ENCODE assay signal across 8 mouse cellular contexts in the genomic region with DNA sequence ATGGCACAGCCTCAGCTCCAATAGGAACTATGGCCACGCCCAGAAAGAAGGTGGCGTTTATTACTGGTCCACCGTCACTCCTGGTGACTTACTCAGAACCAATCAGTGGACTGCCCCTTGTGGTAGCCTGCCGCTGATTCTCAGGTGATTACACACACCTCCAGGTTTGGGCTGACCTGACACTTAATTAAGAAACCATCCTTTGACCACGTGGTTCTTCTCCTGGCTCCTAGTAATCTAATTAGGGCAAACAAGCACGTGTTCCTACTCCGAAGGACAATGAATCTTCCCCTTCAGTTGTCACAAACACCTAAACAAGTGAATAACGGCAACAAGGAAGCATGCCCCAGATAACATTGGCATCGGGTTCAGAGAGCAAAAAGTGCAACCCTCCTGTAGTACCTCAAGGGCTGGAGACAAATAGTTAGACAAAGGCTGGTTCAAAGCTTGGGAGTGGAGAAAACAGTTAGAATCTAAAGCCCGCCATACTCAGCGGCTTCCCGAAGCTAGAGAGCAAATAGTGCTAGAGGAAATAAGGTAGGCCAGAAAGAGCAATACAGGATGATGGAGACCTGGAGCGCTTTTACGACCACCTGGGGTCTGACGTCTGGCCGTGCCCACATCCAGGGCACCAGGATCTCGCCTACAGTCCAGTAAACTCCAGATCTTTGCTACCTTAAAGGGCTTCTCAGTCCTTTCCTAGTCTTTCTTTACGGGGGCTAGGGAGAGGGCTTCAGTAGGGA. TPM values are rescaled to one million over a fixed set of nuclear protein-coding genes. Genes with fewer than 3 reads are reported as not detected.
DNase-seq lines count a peak whose midpoint lies in the region; ATAC-seq and TF ChIP-seq lines count a peak whose summit lies in the region.

No protein-coding gene starts in this region.

- DNase-seq in heart, postnatal 0 days (ENCODE audit: low spot score): peak; percentile 51
- DNase-seq in large intestine, adult 2 months (ENCODE audit: low read depth, low spot score): peak; percentile 53
- peak; percentile 51 for DNase-seq in lung, adult 2 months
- DNase-seq in thymus, adult 2 months: peak; percentile 57

- WGBS in heart, postnatal 0 days: 1% methylated on average over 18 of the region's 18 CpGs
- WGBS in large intestine, adult 2 months: under 1% methylated on average over 18 of the region's 18 CpGs
- 1% methylated on average over 18 of the region's 18 CpGs for WGBS in lung, adult 2 months
- under 1% methylated on average over 18 of the region's 18 CpGs for whole genome bisulfite sequencing in neural tube, embryonic 15.5 days
- 1% methylated on average over 18 of the region's 18 CpGs for WGBS in thymus, adult 2 months

- peak; percentile 67 for ATAC-seq in heart, postnatal 0 days (ENCODE audit: insufficient read depth, low read depth)
- peak; percentile 95 for ATAC-seq in neural tube, embryonic 15.5 days (ENCODE audit: low FRiP score)

- H3K4me2 ChIP-seq in heart, postnatal 0 days (ENCODE audit: low read depth, low read length): peak overlapping the region; percentile 97
- H3K4me2 ChIP-seq in neural tube, embryonic 15.5 days: peak overlapping the region; percentile 65

- no peak for TF ChIP-seq EP300 in ES-Bruce4 (IDR thresholded peaks at IDR 0.05; ENCODE audit: insufficient read depth, low read depth, low read length)
- no peak for TF ChIP-seq EP300 in heart, postnatal 0 days (IDR thresholded peaks at IDR 0.05; ENCODE audit: low read depth)

- no peaks in the 10 kb centered on the region for H3K9me3 ChIP-seq in ES-Bruce4 (replicated peaks; ENCODE audit: control insufficient read depth, insufficient read depth, low read length, poor library complexity, severe bottlenecking)
- no peaks in the 10 kb centered on the region for H3K9me3 ChIP-seq in heart, postnatal 0 days (replicated peaks; ENCODE audit: control insufficient read depth, low read length)
- H3K9me3 ChIP-seq in neural tube, embryonic 15.5 days (replicated peaks): no peaks in the 10 kb centered on the region

- peak overlapping the region; percentile 79 for H3K4me3 ChIP-seq in ES-Bruce4 (ENCODE audit: low read depth, low read length)
- H3K4me3 ChIP-seq in bone marrow macrophage, adult 2 months (ENCODE audit: insufficient read depth, low read length): peak overlapping the region; percentile 71
- H3K4me3 ChIP-seq in embryonic fibroblast, embryonic 13.5 days (ENCODE audit: insufficient read depth, low read length): peak overlapping the region; percentile 86
- peak overlapping the region; percentile 68 for H3K4me3 ChIP-seq in heart, postnatal 0 days (ENCODE audit: low read depth, low read length)
- H3K4me3 ChIP-seq in lung, adult 2 months (replicated peaks; ENCODE audit: extremely low read depth, low read depth, low read length): peak overlapping the region; percentile 65
- H3K4me3 ChIP-seq in neural tube, embryonic 15.5 days (replicated peaks): peak overlapping the region; percentile 58
- peak overlapping the region; percentile 51 for H3K4me3 ChIP-seq in thymus, adult 2 months (ENCODE audit: control insufficient read depth, insufficient read depth, low read length)

- TF ChIP-seq POLR2A in ES-Bruce4 (IDR thresholded peaks at IDR 0.05; ENCODE audit: insufficient read depth, low read length): no peak
- no peak for TF ChIP-seq POLR2A in bone marrow macrophage, adult 2 months (IDR thresholded peaks at IDR 0.05; ENCODE audit: borderline replicate concordance, low read depth, low read length)
- 0 out of 2 replicates have a peak, but pooled peaks have one; percentile 15 for TF ChIP-seq POLR2A in embryonic fibroblast, embryonic 13.5 days (IDR thresholded peaks at IDR 0.05; ENCODE audit: low read depth, low read length)
- TF ChIP-seq POLR2A in lung, adult 2 months (IDR thresholded peaks at IDR 0.05; ENCODE audit: borderline replicate concordance, extremely low read depth, low read depth, low read length): no peak
- TF ChIP-seq POLR2A in thymus, adult 2 months (IDR thresholded peaks at IDR 0.05; ENCODE audit: control insufficient read depth, extremely low read depth, insufficient read depth, low read length, poor library complexity): no peak

- H3K36me3 ChIP-seq in ES-Bruce4 (ENCODE audit: control insufficient read depth, insufficient read depth, low read length, poor library complexity, severe bottlenecking): peaks cover 24% of the 10 kb centered on the region
- peaks cover 23% of the 10 kb centered on the region for H3K36me3 ChIP-seq in heart, postnatal 0 days (replicated peaks; ENCODE audit: control insufficient read depth, insufficient read depth, low read length)
- peaks cover 23% of the 10 kb centered on the region for H3K36me3 ChIP-seq in neural tube, embryonic 15.5 days
- peaks cover 24% of the 10 kb centered on the region for H3K36me3 ChIP-seq in thymus, adult 2 months (ENCODE audit: control insufficient read depth, insufficient read depth, low read length)

- TF ChIP-seq CTCF in ES-Bruce4 (IDR thresholded peaks at IDR 0.05; ENCODE audit: low read depth, low read length): no peak
- TF ChIP-seq CTCF in bone marrow macrophage, adult 2 months (IDR thresholded peaks at IDR 0.05; ENCODE audit: low read depth, low read length): no peak
- no peak for TF ChIP-seq CTCF in embryonic fibroblast, embryonic 13.5 days (IDR thresholded peaks at IDR 0.05; ENCODE audit: borderline replicate concordance, insufficient read depth, low read length)
- TF ChIP-seq CTCF in heart, postnatal 0 days (IDR thresholded peaks at IDR 0.05; ENCODE audit: low read depth): no peak
- no peak for TF ChIP-seq CTCF in lung, adult 2 months (IDR thresholded peaks at IDR 0.05; ENCODE audit: insufficient read depth, low read length)
- TF ChIP-seq CTCF in thymus, adult 2 months (IDR thresholded peaks at IDR 0.05; ENCODE audit: borderline replicate concordance, control insufficient read depth, extremely low read depth, insufficient read depth, low read length, poor library complexity): no peak

- no peaks in the 10 kb centered on the region for H3K4me1 ChIP-seq in ES-Bruce4 (ENCODE audit: control insufficient read depth, insufficient read depth, low read length)
- peaks cover 6% of the 10 kb centered on the region for H3K4me1 ChIP-seq in bone marrow macrophage, adult 2 months (ENCODE audit: control insufficient read depth, insufficient read depth, low read length)
- H3K4me1 ChIP-seq in embryonic fibroblast, embryonic 13.5 days (ENCODE audit: control insufficient read depth, insufficient read depth, low read length): no peaks in the 10 kb centered on the region
- H3K4me1 ChIP-seq in heart, postnatal 0 days (ENCODE audit: control insufficient read depth, insufficient read depth): peaks cover 12% of the 10 kb centered on the region
- peaks cover 6% of the 10 kb centered on the region; the same call in 1 of the 2 replicates for H3K4me1 ChIP-seq in lung, adult 2 months (ENCODE audit: control insufficient read depth, insufficient read depth, low read length)
- peaks cover 24% of the 10 kb centered on the region for H3K4me1 ChIP-seq in neural tube, embryonic 15.5 days
- peaks cover 7% of the 10 kb centered on the region for H3K4me1 ChIP-seq in thymus, adult 2 months (replicated peaks; ENCODE audit: control insufficient read depth, insufficient read depth, low read length)

- H3K27ac ChIP-seq in ES-Bruce4 (ENCODE audit: insufficient read depth, low read length): peak overlapping the region; percentile 29; the same call in 1 of the 2 replicates
- peak overlapping the region; percentile 21; the same call in 1 of the 2 replicates for H3K27ac ChIP-seq in bone marrow macrophage, adult 2 months (ENCODE audit: insufficient read depth, low read depth, low read length)
- H3K27ac ChIP-seq in embryonic fibroblast, embryonic 13.5 days (ENCODE audit: insufficient read depth, low read length): no peak overlapping the region
- H3K27ac ChIP-seq in heart, postnatal 0 days (ENCODE audit: low read depth): peak overlapping the region; percentile 5; the same call in 1 of the 2 replicates
- peak overlapping the region; percentile 77 for H3K27ac ChIP-seq in neural tube, embryonic 15.5 days (replicated peaks)
- peak overlapping the region; percentile 12; the same call in 1 of the 2 replicates for H3K27ac ChIP-seq in thymus, adult 2 months (ENCODE audit: control insufficient read depth, insufficient read depth, low read length)

- no peaks in the 10 kb centered on the region for H3K27me3 ChIP-seq in ES-Bruce4 (ENCODE audit: control insufficient read depth, insufficient read depth, low read length, poor library complexity, severe bottlenecking)
- no peaks in the 10 kb centered on the region for H3K27me3 ChIP-seq in heart, postnatal 0 days (ENCODE audit: control insufficient read depth, insufficient read depth, low read length)
- H3K27me3 ChIP-seq in neural tube, embryonic 15.5 days (replicated peaks): no peaks in the 10 kb centered on the region
- H3K27me3 ChIP-seq in thymus, adult 2 months (ENCODE audit: control insufficient read depth, insufficient read depth, low read length): no peaks in the 10 kb centered on the region

- H3K9ac ChIP-seq in ES-Bruce4 (ENCODE audit: low read depth, poor library complexity, severe bottlenecking): peak overlapping the region; percentile 54
- H3K9ac ChIP-seq in heart, postnatal 0 days (replicated peaks; ENCODE audit: low read depth, low read length): peak overlapping the region; percentile 63
- peak overlapping the region; percentile 60 for H3K9ac ChIP-seq in neural tube, embryonic 15.5 days (replicated peaks)

RNA-seq across cellular contexts. Expression of gene Rdh11, which starts 1.0 kb away (rescaled TPM):
- polyA plus RNA-seq in ES-Bruce4 (2011; ENCODE audit: insufficient read depth, insufficient read length, low read depth, missing spikeins): 42.1 and 43.2 TPM in 2 replicates
- polyA plus RNA-seq in bone marrow macrophage, adult 2 months (2012; ENCODE audit: insufficient read depth, insufficient read length, missing spikeins): 22.6 and 22.7 TPM in 2 replicates
- polyA plus RNA-seq in embryonic fibroblast, embryonic 13.5 days (2011; ENCODE audit: insufficient read length, low read depth, missing spikeins): 25.8 and 26.4 TPM in 2 replicates
- total RNA-seq in heart, postnatal 0 days (2014; rRNA removed; ENCODE audit: low replicate concordance): 6.8 and 24.0 TPM in 2 replicates
- polyA plus RNA-seq in heart, postnatal 0 days (2015; fragmentation: Nextera tagmentation; extraction: Ambion mirVana): 6.2 and 6.7 TPM in 2 replicates
- 15.5 and 30.2 TPM in 2 replicates for polyA plus RNA-seq in large intestine, adult 2 months (2012; rRNA removed)
- polyA plus RNA-seq in lung, adult 2 months (2012; rRNA removed): 7.0 and 10.0 TPM in 2 replicates
- 31.1 TPM in 2 replicates for polyA plus RNA-seq in neural tube, embryonic 15.5 days (2015; fragmentation: Nextera tagmentation; extraction: Ambion mirVana)
- 19.6 and 21.2 TPM in 2 replicates for polyA plus RNA-seq in thymus, adult 2 months (2012; rRNA removed)

RNA-seq across cellular contexts. Expression of gene Rdh12, which starts 17.6 kb away (rescaled TPM):
- polyA plus RNA-seq in ES-Bruce4 (2011; ENCODE audit: insufficient read depth, insufficient read length, low read depth, missing spikeins): 1.6 and 2.1 TPM in 2 replicates
- polyA plus RNA-seq in bone marrow macrophage, adult 2 months (2012; ENCODE audit: insufficient read depth, insufficient read length, missing spikeins): 0.98 and 0.99 TPM in 2 replicates
- polyA plus RNA-seq in embryonic fibroblast, embryonic 13.5 days (2011; ENCODE audit: insufficient read length, low read depth, missing spikeins): 1.6 and 1.8 TPM in 2 replicates
- 0.12 and 1.4 TPM in 2 replicates for total RNA-seq in heart, postnatal 0 days (2014; rRNA removed; ENCODE audit: low replicate concordance)
- polyA plus RNA-seq in heart, postnatal 0 days (2015; fragmentation: Nextera tagmentation; extraction: Ambion mirVana): 0.34 and 0.56 TPM in 2 replicates
- 1.2 and 1.5 TPM in 2 replicates for polyA plus RNA-seq in large intestine, adult 2 months (2012; rRNA removed)
- 0.69 and 8.9 TPM in 2 replicates for polyA plus RNA-seq in lung, adult 2 months (2012; rRNA removed)
- 0.74 and 1.3 TPM in 2 replicates for polyA plus RNA-seq in neural tube, embryonic 15.5 days (2015; fragmentation: Nextera tagmentation; extraction: Ambion mirVana)
- 3.7 and 5.8 TPM in 2 replicates for polyA plus RNA-seq in thymus, adult 2 months (2012; rRNA removed)

RNA-seq across cellular contexts. Expression of gene Vti1b, which starts 18.6 kb away (rescaled TPM):
- 58.9 and 59.7 TPM in 2 replicates for polyA plus RNA-seq in ES-Bruce4 (2011; ENCODE audit: insufficient read depth, insufficient read length, low read depth, missing spikeins)
- 77.7 and 94.5 TPM in 2 replicates for polyA plus RNA-seq in bone marrow macrophage, adult 2 months (2012; ENCODE audit: insufficient read depth, insufficient read length, missing spikeins)
- polyA plus RNA-seq in embryonic fibroblast, embryonic 13.5 days (2011; ENCODE audit: insufficient read length, low read depth, missing spikeins): 138 and 157 TPM in 2 replicates
- total RNA-seq in heart, postnatal 0 days (2014; rRNA removed; ENCODE audit: low replicate concordance): 7.2 and 35.1 TPM in 2 replicates
- 79.8 and 88.8 TPM in 2 replicates for polyA plus RNA-seq in heart, postnatal 0 days (2015; fragmentation: Nextera tagmentation; extraction: Ambion mirVana)
- 32.9 and 42.3 TPM in 2 replicates for polyA plus RNA-seq in large intestine, adult 2 months (2012; rRNA removed)
- 43.6 and 49.2 TPM in 2 replicates for polyA plus RNA-seq in lung, adult 2 months (2012; rRNA removed)
- 211 and 241 TPM in 2 replicates for polyA plus RNA-seq in neural tube, embryonic 15.5 days (2015; fragmentation: Nextera tagmentation; extraction: Ambion mirVana)
- 25.4 and 25.8 TPM in 2 replicates for polyA plus RNA-seq in thymus, adult 2 months (2012; rRNA removed)
